Mouse (Mus musculus): Measurements from ENCODE around the gene 1700029P11Rik. TPM values are rescaled to one million over a fixed set of nuclear protein-coding genes. Genes with fewer than 3 reads are reported as not detected.

Gene 1700029P11Rik
- polyA plus RNA-seq, 1 experiment from 2014 or later, result not detected

Other genes starting within 250 kb of the 1700029P11Rik start
- 39.2 and 42.2 TPM in 2 replicates for gene Zc3h7b, start 235.5 kb upstream of the 1700029P11Rik start, polyA plus RNA-seq (2014; fragmentation: Nextera tagmentation; extraction: Ambion mirVana)
- gene Rangap1, start 235.0 kb upstream of the 1700029P11Rik start, polyA plus RNA-seq (2014; fragmentation: Nextera tagmentation; extraction: Ambion mirVana), result 121 and 126 TPM in 2 replicates
- gene Tef, start 178.1 kb upstream of the 1700029P11Rik start, polyA plus RNA-seq (2014; fragmentation: Nextera tagmentation; extraction: Ambion mirVana), result 11.4 and 13.1 TPM in 2 replicates
- 10.7 and 11.1 TPM in 2 replicates for gene Tob2, start 121.7 kb upstream of the 1700029P11Rik start, polyA plus RNA-seq (2014; fragmentation: Nextera tagmentation; extraction: Ambion mirVana)
- 194 and 213 TPM in 2 replicates for gene Phf5a, start 108.6 kb upstream of the 1700029P11Rik start, polyA plus RNA-seq (2014; fragmentation: Nextera tagmentation; extraction: Ambion mirVana)
- gene Aco2, start 108.2 kb upstream of the 1700029P11Rik start, polyA plus RNA-seq (2014; fragmentation: Nextera tagmentation; extraction: Ambion mirVana), result 144 and 153 TPM in 2 replicates
- gene Polr3h, start 54.3 kb upstream of the 1700029P11Rik start, polyA plus RNA-seq (2014; fragmentation: Nextera tagmentation; extraction: Ambion mirVana), result 60.3 and 63.5 TPM in 2 replicates
- gene Csdc2, start 43.8 kb upstream of the 1700029P11Rik start, polyA plus RNA-seq (2014; fragmentation: Nextera tagmentation; extraction: Ambion mirVana), result 5.5 and 8.4 TPM in 2 replicates
- 19.9 and 21.3 TPM in 2 replicates for gene Pmm1, start 19.6 kb upstream of the 1700029P11Rik start, polyA plus RNA-seq (2014; fragmentation: Nextera tagmentation; extraction: Ambion mirVana)
- 91.5 and 94.4 TPM in 2 replicates for gene Xrcc6, start 7.3 kb downstream of the 1700029P11Rik start, polyA plus RNA-seq (2014; fragmentation: Nextera tagmentation; extraction: Ambion mirVana)
- 26.9 and 31.6 TPM in 2 replicates for gene Desi1, start 53.3 kb downstream of the 1700029P11Rik start, polyA plus RNA-seq (2014; fragmentation: Nextera tagmentation; extraction: Ambion mirVana)
- gene Snu13, start 67.1 kb downstream of the 1700029P11Rik start, polyA plus RNA-seq (2014; fragmentation: Nextera tagmentation; extraction: Ambion mirVana), result 342 and 357 TPM in 2 replicates
- gene 4930407I10Rik, start 78.6 kb downstream of the 1700029P11Rik start, polyA plus RNA-seq (2014; fragmentation: Nextera tagmentation; extraction: Ambion mirVana), result 0.06 TPM in 1 of 2 replicates, not detected in the other
- gene Mei1, start 89.5 kb downstream of the 1700029P11Rik start, polyA plus RNA-seq (2014; fragmentation: Nextera tagmentation; extraction: Ambion mirVana), result not detected in 2 replicates
- 19.9 and 21.0 TPM in 2 replicates for gene Ccdc134, start 147.4 kb downstream of the 1700029P11Rik start, polyA plus RNA-seq (2014; fragmentation: Nextera tagmentation; extraction: Ambion mirVana)
- 105 and 109 TPM in 2 replicates for gene Srebf2, start 166.6 kb downstream of the 1700029P11Rik start, polyA plus RNA-seq (2014; fragmentation: Nextera tagmentation; extraction: Ambion mirVana)
- 0.18 and 0.26 TPM in 2 replicates for gene Shisa8, start 232.3 kb downstream of the 1700029P11Rik start, polyA plus RNA-seq (2014; fragmentation: Nextera tagmentation; extraction: Ambion mirVana)
- 0.42 TPM in 1 of 2 replicates, not detected in the other for gene Tnfrsf13c, start 243.8 kb downstream of the 1700029P11Rik start, polyA plus RNA-seq (2014; fragmentation: Nextera tagmentation; extraction: Ambion mirVana)